Mouse (Mus musculus) WW6 (cell line): ENCODE measurements around the gene Gm11487.
"Not testable (repeated sequence)": the region's sequence is repeated elsewhere in the genome, so short reads cannot be mapped to it uniquely, and the experiment has no call there.

Experiments
- DNase-seq: peaks from one replicate; pipeline ENCODE4 v3.0.0-alpha.2; 2013; ENCODE audit warnings: low read depth, low spot score

Gm11487 gene

DNA sequence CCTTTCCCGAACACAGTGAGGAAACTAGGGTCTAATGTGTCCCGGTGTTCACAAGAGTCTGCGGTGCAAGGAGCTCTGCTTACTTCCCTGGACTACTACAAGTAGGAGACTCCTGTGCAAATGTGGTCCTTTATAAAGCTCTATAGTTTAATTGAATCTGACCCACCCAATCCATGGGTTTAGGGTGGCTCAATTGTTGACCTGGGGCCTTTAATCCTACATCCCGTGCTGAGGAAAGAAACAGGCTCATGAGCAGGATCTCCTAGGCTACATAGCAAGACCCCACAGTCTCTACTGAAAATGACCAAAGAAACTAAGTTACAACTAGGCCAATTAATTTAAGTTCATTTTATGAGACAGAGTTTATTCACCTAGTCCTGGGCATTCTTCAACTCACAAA, at the start of gene Gm11487:
Gm11487 (minus strand) TSS at position 101 of the 400 bp plus-strand sequence.
- not testable (repeated sequence) for DNase-seq

DNA sequence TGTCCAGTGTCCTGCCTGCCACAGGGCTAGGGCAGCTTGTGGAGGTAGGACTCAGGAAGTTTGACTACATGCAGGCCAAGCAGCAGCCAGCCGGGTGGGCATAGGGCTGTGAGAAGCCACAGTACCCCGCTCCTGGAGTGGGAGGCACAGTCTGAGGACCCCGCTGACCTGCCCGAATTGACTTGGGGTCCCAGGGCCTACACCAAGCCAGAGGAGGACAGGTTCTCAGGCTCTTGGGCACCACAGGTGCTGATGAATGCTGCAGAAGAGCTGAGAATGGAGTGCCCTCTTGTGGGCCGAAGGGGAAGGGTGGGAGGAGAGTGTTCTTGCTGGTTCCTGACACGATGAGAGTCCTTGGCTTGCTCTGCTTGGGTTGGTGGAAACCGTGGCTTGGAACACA, 39.8 kb upstream of the Gm11487 start:
- peak; percentile 11 for DNase-seq

DNA sequence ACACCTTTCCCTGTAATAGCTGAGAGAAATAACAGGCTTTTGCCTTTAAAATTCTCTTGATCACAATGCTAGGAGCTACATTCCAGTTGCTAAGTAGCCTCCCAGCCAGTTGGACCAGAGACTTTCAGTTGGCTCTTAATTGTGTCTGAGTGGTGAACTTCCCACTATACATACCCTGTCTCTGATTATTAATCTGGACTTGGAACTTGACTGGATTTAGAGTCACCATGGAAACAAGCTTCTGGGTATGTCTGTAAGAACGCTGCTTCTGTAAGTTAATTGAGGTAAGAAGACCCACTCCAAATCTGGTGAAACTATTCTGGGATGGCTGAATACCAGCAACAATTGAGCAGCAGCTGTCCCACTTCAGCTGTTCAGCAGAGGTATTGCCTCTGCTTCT, 37.7 kb upstream of the Gm11487 start:
- DNase-seq: no peak

DNA sequence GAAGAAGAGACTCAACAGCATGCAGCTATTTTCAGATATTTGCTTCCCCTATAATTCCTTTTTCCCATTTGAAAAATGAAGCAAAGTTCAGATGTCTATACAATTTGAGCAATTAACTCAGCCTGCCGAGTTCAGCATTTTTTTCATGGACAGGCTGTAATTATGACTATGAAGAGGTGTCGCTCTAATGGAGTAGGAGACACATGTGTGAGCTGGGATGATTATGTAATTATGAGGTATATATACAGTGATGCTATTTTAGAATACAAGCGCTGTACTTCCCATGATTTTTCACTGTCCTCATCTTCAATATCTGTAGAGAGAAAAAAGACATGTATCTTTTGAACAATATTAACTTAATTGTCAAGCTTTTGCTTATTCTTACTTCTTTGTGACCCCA, 21.0 kb upstream of the Gm11487 start:
- DNase-seq: no peak

DNA sequence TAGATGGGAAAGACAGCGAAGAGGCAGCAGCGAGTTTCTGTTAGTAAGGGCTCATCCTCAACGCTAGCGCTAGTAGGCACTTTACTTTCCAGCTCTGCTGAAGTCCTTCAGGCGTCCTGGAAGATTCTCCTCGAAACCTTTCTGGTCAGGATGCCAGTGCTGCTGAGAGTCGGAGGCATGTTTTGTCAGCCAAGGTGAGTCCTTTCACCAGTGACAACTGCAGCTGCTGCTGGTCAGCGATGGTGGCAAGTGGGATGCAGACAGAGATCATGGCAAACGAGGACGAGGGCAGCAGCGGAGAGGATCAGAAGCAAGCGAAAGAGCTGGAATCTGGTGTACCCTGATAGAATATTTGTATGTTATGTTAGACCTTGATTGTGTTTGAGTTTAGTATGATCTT, 18.2 kb upstream of the Gm11487 start:
- no peak for DNase-seq

DNA sequence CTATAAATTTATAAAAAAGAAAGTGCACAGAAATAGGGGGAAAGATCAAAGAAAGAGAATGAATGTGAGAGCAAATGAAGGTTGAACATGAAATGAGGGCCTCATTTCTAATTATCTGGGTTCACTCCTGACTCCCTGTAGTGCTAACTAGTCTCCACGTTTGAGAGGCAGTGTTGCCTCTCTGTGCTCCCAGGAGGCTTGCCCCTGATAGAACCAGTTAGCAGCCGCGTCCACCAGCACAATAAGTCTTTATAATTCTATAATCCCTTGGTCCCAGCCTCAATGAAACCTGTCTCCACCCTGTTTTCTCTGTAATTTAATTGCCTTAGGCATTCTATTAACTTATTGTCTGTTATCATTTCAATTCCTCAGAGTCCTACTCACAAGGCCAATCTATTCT, 38.3 kb downstream of the Gm11487 start:
- DNase-seq: no peak
